Mouse (Mus musculus): ENCODE data around the gene Fundc1. TPM values are rescaled to one million over a fixed set of nuclear protein-coding genes. Genes with fewer than 3 reads are reported as not detected.

The Fundc1 gene
- polyA plus RNA-seq, 1 experiment from 2014 or later: 66.3 TPM

- Histone ChIP-seq H3K4me3 (replicated peaks) (no peak overlapping the region), H3K4me1 (replicated peaks) (peaks cover 6% of the 10 kb centered on the region), H3K27me3 (no peaks in the 10 kb centered on the region), H3K9ac (replicated peaks) (no peak overlapping the region), H3K4me2 (replicated peaks) (no peak overlapping the region), H3K27ac (peak overlapping the region; percentile 40; the same call in 1 of the 2 replicates), H3K36me3 (no peaks in the 10 kb centered on the region), H3K9me3 (no peaks in the 10 kb centered on the region)
- peak; percentile 88 for ATAC-seq
- 15% methylated on average over 6 of the region's 6 CpGs for WGBS
These were observed 24.9 kb downstream of the Fundc1 start for GRCm38 (mm10) chrX:17547143-17547806.

GRCm38 (mm10) chrX:17544860-17545492 is 27.1 kb downstream of the Fundc1 start:
- WGBS: 50% methylated on average over 2 of the region's 2 CpGs
- Histone ChIP-seq H3K4me1 (replicated peaks) (peaks cover 6% of the 10 kb centered on the region), H3K27me3 (no peaks in the 10 kb centered on the region), H3K27ac (no peak overlapping the region), H3K4me3 (replicated peaks) (no peak overlapping the region), H3K9ac (replicated peaks) (no peak overlapping the region), H3K4me2 (replicated peaks) (no peak overlapping the region), H3K36me3 (no peaks in the 10 kb centered on the region), H3K9me3 (no peaks in the 10 kb centered on the region)
- ATAC-seq: no peak

GRCm38 (mm10) chrX:17537701-17538100 is 34.4 kb downstream of the Fundc1 start:
- Histone ChIP-seq H3K9ac (replicated peaks) (no peak overlapping the region), H3K4me1 (replicated peaks) (no peaks in the 10 kb centered on the region), H3K27ac (no peak overlapping the region), H3K27me3 (no peaks in the 10 kb centered on the region), H3K36me3 (no peaks in the 10 kb centered on the region), H3K9me3 (no peaks in the 10 kb centered on the region), H3K4me2 (replicated peaks) (no peak overlapping the region), H3K4me3 (replicated peaks) (no peak overlapping the region)
- 85% methylated on average over 4 of the region's 4 CpGs for WGBS
- no peak for ATAC-seq

GRCm38 (mm10) chrX:17527008-17527407 is 45.1 kb downstream of the Fundc1 start:
- no peak overlapping the region for H3K27ac ChIP-seq
- ATAC-seq: no peak
- no peaks in the 10 kb centered on the region for H3K36me3 ChIP-seq
- H3K9me3 ChIP-seq: no peaks in the 10 kb centered on the region
- 83% methylated on average over 2 of the region's 2 CpGs for WGBS
- H3K27me3 ChIP-seq: no peaks in the 10 kb centered on the region
- no peaks in the 10 kb centered on the region for H3K4me1 ChIP-seq (replicated peaks)
- no peak overlapping the region for H3K4me3 ChIP-seq (replicated peaks)
- no peak overlapping the region for H3K9ac ChIP-seq (replicated peaks)
- H3K4me2 ChIP-seq (replicated peaks): no peak overlapping the region

GRCm38 (mm10) chrX:17521221-17521716 is 50.9 kb downstream of the Fundc1 start:
- Histone ChIP-seq H3K4me3 (replicated peaks) (no peak overlapping the region), H3K9ac (replicated peaks) (no peak overlapping the region), H3K36me3 (no peaks in the 10 kb centered on the region), H3K27ac (no peak overlapping the region), H3K27me3 (no peaks in the 10 kb centered on the region), H3K4me1 (replicated peaks) (no peaks in the 10 kb centered on the region), H3K4me2 (replicated peaks) (no peak overlapping the region), H3K9me3 (no peaks in the 10 kb centered on the region)
- WGBS: 10% methylated on average over 3 of the region's 3 CpGs
- ATAC-seq: peak; percentile 83

- Histone ChIP-seq H3K4me2 (replicated peaks) (no peak overlapping the region), H3K4me1 (replicated peaks) (no peaks in the 10 kb centered on the region), H3K36me3 (no peaks in the 10 kb centered on the region), H3K4me3 (replicated peaks) (no peak overlapping the region), H3K27ac (no peak overlapping the region), H3K9me3 (no peaks in the 10 kb centered on the region), H3K9ac (replicated peaks) (no peak overlapping the region), H3K27me3 (no peaks in the 10 kb centered on the region)
- no peak for ATAC-seq
These were observed 52.0 kb downstream of the Fundc1 start for GRCm38 (mm10) chrX:17520086-17520485.

- Histone ChIP-seq H3K4me2 (replicated peaks) (no peak overlapping the region), H3K36me3 (no peaks in the 10 kb centered on the region), H3K4me3 (replicated peaks) (no peak overlapping the region), H3K4me1 (replicated peaks) (no peaks in the 10 kb centered on the region), H3K9me3 (no peaks in the 10 kb centered on the region), H3K27ac (no peak overlapping the region), H3K9ac (replicated peaks) (no peak overlapping the region), H3K27me3 (no peaks in the 10 kb centered on the region)
- 56% methylated on average over 3 of the region's 3 CpGs for WGBS
- ATAC-seq: no peak
These were observed 58.1 kb downstream of the Fundc1 start for GRCm38 (mm10) chrX:17514012-17514411.

GRCm38 (mm10) chrX:17512021-17512602 is 60.0 kb downstream of the Fundc1 start:
- Histone ChIP-seq H3K9ac (replicated peaks) (no peak overlapping the region), H3K36me3 (no peaks in the 10 kb centered on the region), H3K9me3 (no peaks in the 10 kb centered on the region), H3K4me1 (replicated peaks) (no peaks in the 10 kb centered on the region), H3K4me3 (replicated peaks) (no peak overlapping the region), H3K27ac (no peak overlapping the region), H3K27me3 (no peaks in the 10 kb centered on the region), H3K4me2 (replicated peaks) (no peak overlapping the region)
- ATAC-seq: no peak
- WGBS: 69% methylated on average over 3 of the region's 3 CpGs
